Mouse (Mus musculus) MEL (cell line): ENCODE results near the gene Olfr1218.

Experiments used
- CTCF ChIP-seq, 3 experiments: IDR thresholded peaks in 2 of 3; conservative IDR thresholded peaks in 1 of 3; 2 replicates each; pipeline ENCODE4 v1.5.1; 2011 to 2012; ENCODE audit warnings: low read length in 3 of 3, low read depth in 2 of 3, mild to moderate bottlenecking in 2 of 3, improper control_type of control experiment in 1 of 3, inconsistent platforms in 1 of 3, mixed read lengths in 1 of 3, moderate library complexity in 1 of 3; ENCODE audit not compliant: control insufficient read depth in 1 of 3, insufficient read depth in 1 of 3, poor library complexity in 1 of 3, severe bottlenecking in 1 of 3
- GATA1 ChIP-seq: IDR thresholded peaks from 2 replicates; pipeline ENCODE4 v1.6.1; 2011; ENCODE audit warnings: low read depth, low read length, improper control_type of control experiment
- JUND ChIP-seq: IDR thresholded peaks from 2 replicates; pipeline ENCODE4 v1.6.1; 2011; ENCODE audit warnings: low read depth, mild to moderate bottlenecking, improper control_type of control experiment, low read length
- MAX ChIP-seq: IDR thresholded peaks from 2 replicates; pipeline ENCODE4 v1.6.1; 2011; ENCODE audit warnings: low read length, improper control_type of control experiment
- POLR2AphosphoS2 ChIP-seq: IDR thresholded peaks from 2 replicates; pipeline ENCODE4 v1.6.1; 2011; ENCODE audit warnings: low read length, improper control_type of control experiment
- TAL1 ChIP-seq: IDR thresholded peaks from 2 replicates; pipeline ENCODE4 v1.6.1; 2012; ENCODE audit warnings: mild to moderate bottlenecking, inconsistent platforms, low read length, moderate library complexity, mixed read lengths
- ZC3H11A ChIP-seq: IDR thresholded peaks from 2 replicates; pipeline ENCODE4 v1.6.1; 2012; ENCODE audit warnings: low read depth, mild to moderate bottlenecking, inconsistent platforms, low read length, improper control_type of control experiment

DNA sequence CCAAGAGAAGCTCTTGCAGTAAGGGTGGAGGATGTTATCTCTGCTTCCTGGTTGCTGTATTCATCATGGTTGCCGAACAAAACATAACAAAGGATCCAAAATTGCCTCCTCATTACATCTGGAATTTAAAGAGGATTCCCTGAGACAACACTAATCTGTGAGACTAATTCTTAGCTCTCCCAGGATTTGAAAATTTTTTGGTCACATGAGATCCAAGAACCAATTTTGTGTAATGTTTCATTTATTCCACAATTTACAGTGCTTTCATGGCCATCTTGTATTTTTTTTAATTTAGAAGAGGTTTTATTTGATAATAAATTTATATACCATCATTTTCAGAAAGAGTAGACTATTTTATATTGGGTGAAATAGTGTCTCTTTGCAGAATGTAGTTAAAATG lies 22.4 kb upstream of the Olfr1218 start, which contains the start of gene Olfr1219:
- TF ChIP-seq GATA1 (no peak), ZC3H11A (no peak), POLR2AphosphoS2 (no peak), TAL1 (no peak), MAX (no peak), JUND (no peak), CTCF (IDR thresholded peaks at IDR 0.05 in 2 of 3, conservative IDR thresholded peaks at IDR 0.05 in 1 of 3; ENCODE audit: control insufficient read depth in 1 of 3, insufficient read depth in 1 of 3, low read depth in 2 of 3, low read length in 3 of 3, poor library complexity in 1 of 3, severe bottlenecking in 1 of 3) (no peak)
